Mouse (Mus musculus) bone marrow macrophage, adult 2 months (primary cell): Measurements from ENCODE around the gene Ece1. TPM values are rescaled to one million over a fixed set of nuclear protein-coding genes. Genes with fewer than 3 reads are reported as not detected.

Experiments
- H3K27ac ChIP-seq: 2 replicates; pipeline ENCODE4 v1.5.1; 2012; ENCODE audit warnings: low read depth, low read length; ENCODE audit not compliant: insufficient read depth
- H3K4me1 ChIP-seq: 2 replicates; pipeline ENCODE4 v1.6.1; 2012; ENCODE audit warnings: low read length; ENCODE audit not compliant: control insufficient read depth, insufficient read depth
- H3K4me3 ChIP-seq: 2 replicates; pipeline ENCODE4 v1.5.1; 2012; ENCODE audit warnings: mild to moderate bottlenecking, low read length, moderate library complexity; ENCODE audit not compliant: insufficient read depth
- CTCF ChIP-seq: IDR thresholded peaks from 2 replicates; pipeline ENCODE4 v1.5.1; 2012; ENCODE audit warnings: low read depth, mild to moderate bottlenecking, low read length, moderate library complexity
- POLR2A ChIP-seq: IDR thresholded peaks from 2 replicates; pipeline ENCODE4 v1.6.1; 2012; ENCODE audit warnings: mild to moderate bottlenecking, low read depth, low read length, borderline replicate concordance
- polyA plus RNA-seq: library from polyadenylated mRNA; stranded (reverse); fragments of >200 nt; gene quantifications from 2 replicates; pipeline ENCODE4 v1.2.4, GENCODE M21; 2012; ENCODE audit not compliant: missing spikeins, insufficient read depth, insufficient read length

Ece1 gene
- polyA plus RNA-seq, 1 experiment, result 18.3 TPM

DNA sequence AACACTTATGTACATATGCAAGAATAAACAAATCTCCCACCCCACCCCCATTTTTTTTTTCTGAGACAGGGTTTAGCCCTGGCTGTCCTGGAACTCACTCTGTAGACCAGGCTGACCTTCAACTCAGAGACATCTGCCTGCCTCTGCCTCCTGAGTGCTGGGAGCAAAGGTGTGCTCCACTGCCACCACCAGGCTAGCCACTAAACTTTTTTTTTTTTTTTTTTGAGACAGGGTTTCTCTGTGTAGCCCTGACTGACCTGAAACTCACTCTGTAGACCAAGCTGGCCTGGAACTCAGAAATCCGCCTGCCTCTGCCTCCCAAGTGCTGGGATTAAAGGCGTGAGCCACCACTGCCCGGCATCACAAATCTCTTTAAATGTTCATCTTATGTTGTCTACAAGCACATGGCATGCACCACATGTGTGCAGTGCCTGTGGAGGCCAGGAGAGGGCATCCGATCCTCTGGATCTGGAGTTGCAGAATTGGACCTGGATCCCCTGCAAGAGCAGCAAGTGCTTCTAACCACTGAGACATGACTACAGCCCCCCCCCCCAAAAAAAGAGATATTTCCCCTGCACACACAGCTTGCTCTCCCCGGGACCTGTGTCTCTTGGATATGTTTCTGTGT, 48.5 kb downstream of the Ece1 start:
- TF ChIP-seq POLR2A, result no peak
- peaks cover 10% of the 10 kb centered on the region for H3K4me1 ChIP-seq
- H3K4me3 ChIP-seq, result no peak overlapping the region
- H3K27ac ChIP-seq, result no peak overlapping the region

DNA sequence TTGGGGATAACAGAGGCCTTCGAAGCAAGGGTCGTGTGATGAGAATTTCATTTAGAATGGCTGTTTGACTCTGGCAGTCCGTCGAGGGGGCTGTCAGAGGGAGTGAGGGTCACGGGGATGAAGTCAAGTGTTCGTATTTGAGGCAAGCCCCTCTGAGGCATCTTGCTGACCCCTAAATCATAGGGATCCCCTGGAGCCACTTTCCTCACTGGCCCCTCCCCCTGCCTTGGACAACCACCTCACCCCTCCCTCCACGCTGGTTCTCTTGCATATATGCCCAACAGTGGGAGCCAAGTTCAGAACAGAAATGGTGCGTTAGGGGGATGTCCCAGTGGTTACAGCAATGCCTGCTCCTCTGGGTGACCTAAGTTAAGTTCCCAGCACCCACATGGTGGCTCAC, 49.6 kb downstream of the Ece1 start:
- no peak for TF ChIP-seq POLR2A
- TF ChIP-seq CTCF, result no peak
- Histone ChIP-seq H3K4me3 (no peak overlapping the region), H3K27ac (no peak overlapping the region), H3K4me1 (peaks cover 10% of the 10 kb centered on the region)

DNA sequence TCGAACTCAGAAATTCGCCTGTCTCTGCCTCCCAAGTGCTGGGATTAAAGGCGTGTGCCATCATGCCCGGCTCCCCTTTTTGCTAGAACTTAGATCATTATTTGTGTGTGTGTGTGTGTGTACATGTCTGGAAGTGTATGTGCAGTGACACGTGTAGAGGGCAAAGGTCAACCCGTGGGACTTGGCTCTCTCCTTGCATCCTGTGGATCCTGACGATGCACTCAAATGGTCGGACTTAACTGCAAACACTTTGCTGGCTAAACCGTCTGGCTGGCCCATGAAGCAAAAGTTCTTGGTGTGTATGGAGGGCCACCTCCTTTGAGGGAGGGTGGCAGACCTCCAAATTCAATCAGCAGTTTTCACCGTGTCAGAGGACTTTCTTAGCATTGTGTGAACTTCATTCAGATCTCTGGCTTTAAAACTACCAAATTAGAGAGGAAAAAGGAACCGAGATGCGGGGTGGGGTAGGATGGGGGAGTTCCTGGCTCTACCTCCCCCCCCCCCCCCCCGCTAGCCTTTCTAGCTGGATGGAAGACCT, 50.8 kb downstream of the Ece1 start:
- H3K27ac ChIP-seq, result 0 out of 2 replicates have a peak overlapping the region, but pooled peaks have one; percentile 8
- TF ChIP-seq CTCF (no peak), POLR2A (no peak)
- H3K4me1 ChIP-seq, result peaks cover 10% of the 10 kb centered on the region
- peak overlapping the region; percentile 77 for H3K4me3 ChIP-seq

DNA sequence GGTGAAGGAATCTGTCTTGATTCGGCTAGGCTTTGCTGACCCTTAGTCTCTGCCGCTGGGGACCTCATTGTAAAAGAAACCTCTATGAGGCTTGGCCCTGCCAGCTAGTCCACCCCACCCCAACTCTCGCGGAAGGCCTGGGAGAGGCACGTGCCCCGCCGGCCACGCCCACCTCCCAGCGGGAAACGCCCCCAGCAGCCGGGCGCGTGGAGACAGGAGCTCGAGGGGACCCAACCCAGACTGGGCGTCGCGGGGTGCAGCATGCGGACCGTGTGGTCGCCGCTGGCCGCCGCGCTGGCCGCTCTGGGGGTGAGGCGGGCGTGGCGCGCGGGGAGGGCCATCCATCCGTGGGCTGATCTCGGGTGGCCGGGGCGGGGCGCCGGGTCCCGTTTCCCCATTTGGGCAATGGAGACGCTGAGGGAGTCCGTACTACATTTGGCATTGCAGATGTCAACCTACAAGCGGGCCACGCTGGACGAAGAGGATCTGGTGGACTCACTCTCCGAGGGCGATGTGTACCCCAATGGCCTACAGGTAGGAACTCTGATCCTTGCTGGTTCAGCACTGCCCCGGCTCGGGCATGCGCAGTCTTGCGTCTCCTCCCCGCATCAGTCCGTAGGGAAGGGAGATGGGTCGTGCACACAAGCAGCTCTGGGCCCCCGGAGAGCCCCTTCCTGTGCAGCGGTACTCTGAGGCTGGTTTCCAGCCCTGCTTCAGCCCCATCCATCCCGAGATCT, 51.5 kb downstream of the Ece1 start:
- Histone ChIP-seq H3K27ac (0 out of 2 replicates have a peak overlapping the region, but pooled peaks have one; percentile 8), H3K4me3 (peak overlapping the region; percentile 77), H3K4me1 (peaks cover 10% of the 10 kb centered on the region)
- TF ChIP-seq POLR2A (no peak), CTCF (no peak)

DNA sequence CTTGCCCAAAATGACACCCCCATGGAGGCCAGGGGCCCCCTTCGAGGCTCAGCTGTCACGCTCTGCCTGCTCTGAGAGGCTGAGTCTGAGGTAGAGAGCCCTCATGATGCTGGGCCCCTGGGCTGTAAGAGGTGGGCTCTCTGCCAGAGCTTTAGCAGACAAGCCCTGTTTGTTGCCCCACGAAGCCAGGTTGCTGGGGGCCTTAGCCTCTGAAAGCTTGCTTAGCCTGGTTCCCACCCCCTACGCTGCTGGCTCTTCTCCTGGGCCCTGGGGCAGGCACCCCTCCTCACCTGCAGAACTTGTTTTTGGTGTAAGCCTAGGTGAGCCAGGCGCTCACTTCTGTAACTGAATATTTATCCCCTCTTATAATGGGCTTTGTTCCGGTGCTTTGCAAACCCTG, 55.6 kb downstream of the Ece1 start:
- no peak overlapping the region for H3K27ac ChIP-seq
- no peak overlapping the region for H3K4me3 ChIP-seq
- H3K4me1 ChIP-seq, result peaks cover 5% of the 10 kb centered on the region
- no peak for TF ChIP-seq CTCF
- TF ChIP-seq POLR2A, result no peak

DNA sequence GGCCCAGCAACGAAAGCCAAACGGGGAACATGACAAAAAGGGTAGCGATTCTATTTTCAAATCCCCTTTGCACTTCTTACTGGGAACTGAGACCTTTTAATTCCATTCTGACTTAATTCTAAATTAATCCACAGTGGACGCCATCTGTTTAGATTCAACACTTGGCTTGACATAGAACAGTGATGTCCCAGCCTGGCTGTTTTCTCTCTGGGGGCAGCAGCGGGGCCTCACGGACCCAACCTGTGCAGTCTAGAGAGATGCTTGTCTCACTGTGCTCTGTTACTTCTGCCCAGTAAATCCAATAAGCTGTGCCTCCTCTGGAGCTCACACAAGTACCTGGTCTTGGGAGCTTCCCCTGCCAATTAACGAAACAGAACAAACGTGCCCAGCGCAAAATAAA, 56.5 kb downstream of the Ece1 start:
- no peak for TF ChIP-seq POLR2A
- TF ChIP-seq CTCF, result no peak

DNA sequence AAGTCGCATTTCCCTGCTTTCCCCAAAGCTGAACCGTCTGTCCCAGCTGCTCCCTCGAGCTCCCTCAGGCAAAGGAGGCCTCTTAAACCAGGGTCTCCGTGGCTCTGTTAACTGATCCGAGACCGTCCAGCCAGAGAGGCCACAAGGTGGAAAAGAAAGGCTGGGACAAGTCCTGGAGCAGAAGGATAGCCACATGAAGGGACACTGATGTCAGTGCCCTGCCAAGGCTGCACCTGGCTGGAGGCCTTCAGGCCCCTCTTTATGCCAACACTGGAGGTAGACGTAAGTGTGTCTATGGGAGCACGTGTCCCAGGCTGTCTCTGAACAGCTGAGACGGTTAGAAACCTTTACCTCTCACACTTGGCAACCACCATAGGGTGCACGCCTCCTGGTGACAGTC, 57.1 kb downstream of the Ece1 start:
- H3K4me1 ChIP-seq, result peaks cover 1% of the 10 kb centered on the region
- H3K4me3 ChIP-seq, result no peak overlapping the region
- TF ChIP-seq POLR2A (no peak), CTCF (no peak)
- H3K27ac ChIP-seq, result no peak overlapping the region

More for the DNA sequence above, 56.5 kb downstream of the Ece1 start:
- no peak overlapping the region for H3K27ac ChIP-seq
- peaks cover 3% of the 10 kb centered on the region for H3K4me1 ChIP-seq
- no peak overlapping the region for H3K4me3 ChIP-seq

DNA sequence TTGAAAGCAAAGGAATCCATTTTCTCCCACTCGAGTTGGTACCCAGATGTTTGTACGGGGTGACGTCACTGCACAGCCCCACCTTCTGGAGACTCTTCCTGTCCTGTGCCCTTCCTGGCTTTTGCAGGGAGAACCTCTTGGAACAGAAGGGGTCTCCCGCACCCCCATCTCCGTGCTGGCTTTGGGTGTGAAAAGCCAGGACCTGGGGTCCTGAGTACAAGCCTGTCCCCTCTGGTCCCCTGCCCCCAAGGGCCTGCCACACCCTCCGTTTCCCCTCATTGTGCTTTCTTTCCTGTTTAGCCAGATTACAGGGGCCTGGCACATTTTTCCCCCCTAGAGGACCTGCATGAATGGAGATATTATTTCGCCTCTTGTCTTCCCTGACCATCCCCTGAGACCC, 58.0 kb downstream of the Ece1 start:
- Histone ChIP-seq H3K4me3 (no peak overlapping the region), H3K27ac (no peak overlapping the region), H3K4me1 (no peaks in the 10 kb centered on the region)
- TF ChIP-seq CTCF (no peak), POLR2A (no peak)

DNA sequence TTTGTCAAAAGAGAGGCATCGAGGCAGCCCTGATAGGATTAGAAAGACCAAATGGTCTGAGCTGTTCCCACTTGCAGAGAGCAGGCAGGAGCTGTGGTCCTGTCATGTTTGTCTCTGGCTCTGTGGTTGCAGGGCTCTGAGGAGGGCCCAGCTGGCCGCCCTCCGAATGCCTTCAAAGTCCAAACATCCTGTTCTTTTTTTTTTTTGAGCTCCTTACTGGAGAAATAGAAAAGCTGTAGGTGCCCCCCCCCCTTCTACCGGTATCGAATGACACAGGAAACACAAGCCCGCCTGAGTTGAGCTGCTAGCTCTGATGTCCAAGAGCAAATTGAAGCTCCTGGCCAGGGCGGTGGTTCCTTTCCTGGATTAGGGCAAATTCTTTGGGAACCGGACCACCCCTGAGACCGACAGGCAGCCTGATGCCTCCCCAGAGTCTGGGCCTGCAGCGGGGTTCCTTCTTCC, 58.5 kb downstream of the Ece1 start:
- Histone ChIP-seq H3K27ac (no peak overlapping the region), H3K4me3 (no peak overlapping the region), H3K4me1 (no peaks in the 10 kb centered on the region)
- no peak for TF ChIP-seq POLR2A
- no peak for TF ChIP-seq CTCF

DNA sequence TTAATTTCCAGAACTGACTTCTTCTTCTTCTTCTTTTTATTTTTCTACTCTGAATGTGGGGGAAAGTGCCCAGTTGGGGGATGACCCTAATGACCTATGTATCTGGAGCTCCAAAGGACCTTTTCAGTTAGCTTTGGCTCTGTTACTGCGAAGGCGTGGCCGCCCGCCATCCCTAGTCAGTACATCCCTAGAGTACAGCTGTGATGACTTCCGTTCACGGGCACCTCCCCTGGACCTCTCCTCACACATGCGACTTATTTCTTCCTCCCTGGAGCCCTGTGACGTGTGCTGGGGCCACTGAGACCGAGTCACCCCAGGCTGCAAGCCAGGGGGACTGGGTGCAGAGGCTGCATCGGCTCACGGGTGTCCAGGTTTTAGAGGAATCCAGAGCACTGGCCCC, 59.5 kb downstream of the Ece1 start:
- TF ChIP-seq CTCF (no peak), POLR2A (no peak)
- Histone ChIP-seq H3K4me1 (no peaks in the 10 kb centered on the region), H3K27ac (no peak overlapping the region), H3K4me3 (no peak overlapping the region)
